ENCODE assay signal across 11 mouse cellular contexts in genomic region chr16:20677380-20677779, GRCm38 (mm10). TPM values are rescaled to one million over a fixed set of nuclear protein-coding genes. Genes with fewer than 3 reads are reported as not detected.
A peak's percentile ranks its signal among the peaks of the same experiment; 100 is the strongest.
DNase-seq lines count a peak whose midpoint lies in the region; ATAC-seq and TF ChIP-seq lines count a peak whose summit lies in the region.
"Had no signal": no experiment of that assay in that cellular context is flagged by ENCODE, and none has a peak within 500 bp of the region (broad histone marks: within the 10 kb centered on the region; RNA-seq: fewer than 3 reads in every experiment).

No protein-coding gene starts in this region.

- H3K9ac ChIP-seq in liver, embryonic 15.5 days, result peak overlapping the region; percentile 23; the same call in 1 of the 2 replicates
- H3K9ac ChIP-seq in kidney, embryonic 16.5 days (replicated peaks; ENCODE audit: low read length), result no peak overlapping the region
- H3K9ac ChIP-seq: hindbrain, embryonic 15.5 days had no signal

- 77% methylated on average over 5 of the region's 5 CpGs for WGBS in liver, embryonic 15.5 days (ENCODE audit: insufficient replicate concordance)
- 89% methylated on average over 5 of the region's 5 CpGs for WGBS in kidney, embryonic 16.5 days

- H3K27me3 ChIP-seq in G1E (ENCODE audit: insufficient read depth, low read length), result no peaks in the 10 kb centered on the region
- no peaks in the 10 kb centered on the region for H3K27me3 ChIP-seq in liver, embryonic 15.5 days
- H3K27me3 ChIP-seq in kidney, embryonic 16.5 days (ENCODE audit: insufficient read depth, low read length), result no peaks in the 10 kb centered on the region
- H3K27me3 ChIP-seq: hindbrain, embryonic 15.5 days had no signal

- H3K9me3 ChIP-seq in G1E (replicated peaks), result no peaks in the 10 kb centered on the region
- no peaks in the 10 kb centered on the region for H3K9me3 ChIP-seq in liver, embryonic 15.5 days (replicated peaks)
- H3K9me3 ChIP-seq in kidney, embryonic 16.5 days (ENCODE audit: low read length), result no peaks in the 10 kb centered on the region
- H3K9me3 ChIP-seq: hindbrain, embryonic 15.5 days had no signal

- no peak for ATAC-seq in G1E (ENCODE audit: extremely low read depth, insufficient number of reproducible peaks, low FRiP score, poor library complexity, severe bottlenecking)
- ATAC-seq in liver, embryonic 15.5 days (ENCODE audit: insufficient read depth), result no peak
- ATAC-seq in kidney, embryonic 16.5 days (ENCODE audit: low FRiP score, low TSS enrichment), result no peak

- DNase-seq in layer of hippocampus, adult 2 months (ENCODE audit: low spot score in 2 of 2), result no peak
- no peak for DNase-seq in layer of hippocampus, postnatal 10 days (ENCODE audit: low spot score in 2 of 2)
- DNase-seq in G1E (ENCODE audit: low spot score) (no peak), MN1 (ENCODE audit: low spot score) (peak; percentile 30)
- DNase-seq in urinary bladder, postnatal 14 days (ENCODE audit: low spot score), result no peak
- DNase-seq: thymus, postnatal 25 days had no signal

- H3K4me1 ChIP-seq in G1E (ENCODE audit: insufficient read depth, low read depth, low read length), result peaks cover 77% of the 10 kb centered on the region
- H3K4me1 ChIP-seq in liver, embryonic 15.5 days (replicated peaks), result peaks cover 52% of the 10 kb centered on the region
- peaks cover 14% of the 10 kb centered on the region for H3K4me1 ChIP-seq in kidney, embryonic 16.5 days (ENCODE audit: insufficient read depth, low read length)

- TF ChIP-seq CTCF in layer of hippocampus, adult 2 months (conservative IDR thresholded peaks at IDR 0.05), result no peak
- no peak for TF ChIP-seq CTCF in G1E (IDR thresholded peaks at IDR 0.05; ENCODE audit: low read depth, low read length)

- H3K4me3 ChIP-seq in layer of hippocampus, adult 2 months, result no peak overlapping the region
- H3K4me3 ChIP-seq in G1E (ENCODE audit: low read depth, low read length), result peak overlapping the region; percentile 5; the same call in 1 of the 2 replicates
- H3K4me3 ChIP-seq in liver, embryonic 15.5 days (replicated peaks), result no peak overlapping the region
- H3K4me3 ChIP-seq in kidney, embryonic 16.5 days (ENCODE audit: low read length), result no peak overlapping the region
- H3K4me3 ChIP-seq: hindbrain, embryonic 15.5 days had no signal

- H3K4me2 ChIP-seq in liver, embryonic 15.5 days, result peak overlapping the region; percentile 38
- H3K4me2 ChIP-seq in kidney, embryonic 16.5 days (replicated peaks; ENCODE audit: low read depth, low read length), result no peak overlapping the region
- H3K4me2 ChIP-seq: hindbrain, embryonic 15.5 days had no signal

- peaks cover 89% of the 10 kb centered on the region for H3K36me3 ChIP-seq in G1E (replicated peaks)
- peaks cover 79% of the 10 kb centered on the region for H3K36me3 ChIP-seq in liver, embryonic 15.5 days (replicated peaks)
- H3K36me3 ChIP-seq in kidney, embryonic 16.5 days (ENCODE audit: insufficient read depth, low read length), result peaks cover 71% of the 10 kb centered on the region

- H3K27ac ChIP-seq in layer of hippocampus, adult 2 months, result peak overlapping the region; percentile 56
- peak overlapping the region; percentile 72 for H3K27ac ChIP-seq in liver, embryonic 15.5 days (replicated peaks)
- no peak overlapping the region for H3K27ac ChIP-seq in kidney, embryonic 16.5 days (ENCODE audit: low read length)
- H3K27ac ChIP-seq: hindbrain, embryonic 15.5 days had no signal

RNA-seq across cellular contexts. Expression of gene Eif4g1, which starts 9.3 kb away (rescaled TPM):
- total RNA-seq in layer of hippocampus, adult 2 months (2021), result 100 to 1,000 TPM; 283 to 297 TPM
- 100 to 1,000 TPM; 349 to 379 TPM for total RNA-seq in layer of hippocampus, postnatal 10 days (2021)
- total RNA-seq in G1E (2014; fragmentation: Nextera tagmentation), result 325 and 411 TPM in 2 replicates
- total RNA-seq in G1E (2017), result 257 and 270 TPM in 2 replicates
- 957 and 1,213 TPM in 2 replicates for polyA plus RNA-seq in G1E (2012)
- polyA plus RNA-seq in liver, embryonic 15.5 days (2015; fragmentation: Nextera tagmentation; extraction: Ambion mirVana), result 86.2 and 98.5 TPM in 2 replicates
- 183 and 193 TPM in 2 replicates for polyA plus RNA-seq in kidney, embryonic 16.5 days (2015; fragmentation: Nextera tagmentation; extraction: Ambion mirVana)

RNA-seq across cellular contexts. Expression of gene Fam131a, which starts 15.7 kb away (rescaled TPM):
- total RNA-seq in layer of hippocampus, adult 2 months (2021), result 100 to 1,000 TPM; 450 to 457 TPM
- 100 to 1,000 TPM; 298 to 325 TPM for total RNA-seq in layer of hippocampus, postnatal 10 days (2021)
- total RNA-seq in G1E (2014; fragmentation: Nextera tagmentation) (3.1 and 3.9 TPM in 2 replicates), G1E (2017) (1.2 and 2.6 TPM in 2 replicates)
- 9.5 and 10.1 TPM in 2 replicates for polyA plus RNA-seq in G1E (2012)
- polyA plus RNA-seq in liver, embryonic 15.5 days (2015; fragmentation: Nextera tagmentation; extraction: Ambion mirVana), result 1.3 and 1.8 TPM in 2 replicates
- 7.6 and 8.0 TPM in 2 replicates for polyA plus RNA-seq in kidney, embryonic 16.5 days (2015; fragmentation: Nextera tagmentation; extraction: Ambion mirVana)
- total RNA-seq: common myeloid progenitor, adult 5-6 weeks; megakaryocyte progenitor cell, adult 5-6 weeks had no signal

RNA-seq across cellular contexts. Expression of gene Psmd2, which starts 25.9 kb away (rescaled TPM):
- 100 to 1,000 TPM; 208 to 213 TPM for total RNA-seq in layer of hippocampus, adult 2 months (2021)
- total RNA-seq in layer of hippocampus, postnatal 10 days (2021), result 100 to 1,000 TPM; 248 to 270 TPM
- total RNA-seq in G1E (2014; fragmentation: Nextera tagmentation) (175 and 205 TPM in 2 replicates), G1E (2017) (246 and 273 TPM in 2 replicates)
- polyA plus RNA-seq in G1E (2012), result 349 and 352 TPM in 2 replicates
- polyA plus RNA-seq in liver, embryonic 15.5 days (2015; fragmentation: Nextera tagmentation; extraction: Ambion mirVana), result 164 and 171 TPM in 2 replicates
- 377 and 378 TPM in 2 replicates for polyA plus RNA-seq in kidney, embryonic 16.5 days (2015; fragmentation: Nextera tagmentation; extraction: Ambion mirVana)

RNA-seq across cellular contexts. Expression of gene Polr2h, which starts 40.1 kb away (rescaled TPM):
- total RNA-seq in layer of hippocampus, adult 2 months (2021), result 10 to 100 TPM; 26.1 TPM
- total RNA-seq in layer of hippocampus, postnatal 10 days (2021), result 10 to 100 TPM; 23.2 to 27.7 TPM
- total RNA-seq in G1E (2014; fragmentation: Nextera tagmentation) (17.5 and 22.7 TPM in 2 replicates), G1E (2017) (95.7 and 97.6 TPM in 2 replicates)
- 3.3 and 6.1 TPM in 2 replicates for polyA plus RNA-seq in G1E (2012)
- polyA plus RNA-seq in liver, embryonic 15.5 days (2015; fragmentation: Nextera tagmentation; extraction: Ambion mirVana), result 36.4 and 39.3 TPM in 2 replicates
- polyA plus RNA-seq in kidney, embryonic 16.5 days (2015; fragmentation: Nextera tagmentation; extraction: Ambion mirVana), result 107 and 119 TPM in 2 replicates

RNA-seq across cellular contexts. Expression of gene Clcn2, which starts 40.2 kb away (rescaled TPM):
- total RNA-seq in layer of hippocampus, adult 2 months (2021), result 10 to 100 TPM; 74.2 to 79.5 TPM
- total RNA-seq in layer of hippocampus, postnatal 10 days (2021), result 10 to 100 TPM; 41.4 to 50.7 TPM
- total RNA-seq in G1E (2014; fragmentation: Nextera tagmentation) (25.8 and 26.7 TPM in 2 replicates), G1E (2017) (16.4 and 23.3 TPM in 2 replicates)
- polyA plus RNA-seq in G1E (2012), result 32.6 and 55.5 TPM in 2 replicates
- polyA plus RNA-seq in liver, embryonic 15.5 days (2015; fragmentation: Nextera tagmentation; extraction: Ambion mirVana), result 9.5 and 13.7 TPM in 2 replicates
- 18.7 and 20.1 TPM in 2 replicates for polyA plus RNA-seq in kidney, embryonic 16.5 days (2015; fragmentation: Nextera tagmentation; extraction: Ambion mirVana)

Comparison
In these comparisons a context has a peak if more than half of its experiments do, and no peak if none do; other contexts are left out.
1. RNA of gene Fam131a, which starts 15.7 kb away (total RNA-seq): 450 to 457 TPM in layer of hippocampus, adult 2 months and 298 to 325 TPM in layer of hippocampus, postnatal 10 days; 1.2 to 3.9 TPM in G1E; every median in the first group is over 10 times any median in the second.